Mouse (Mus musculus): ENCODE data around the gene Zfp646.

- TF ChIP-seq CTCF (IDR thresholded peaks at IDR 0.05; ENCODE audit: low read depth) (no peak), EP300 (IDR thresholded peaks at IDR 0.05; ENCODE audit: low read depth) (no peak; the same call in 1 of the 2 replicates)
Observed at GRCm38 (mm10) chr7:127903971-127904796, 28.2 kb downstream of the Zfp646 start, which contains the start of gene Bckdk.
